Mouse (Mus musculus): Measurements from ENCODE around the gene Prkce.

The Prkce gene

GRCm38 (mm10) chr17:86570491-86570890 is 402.9 kb downstream of the Prkce start:
- DNase-seq (ENCODE audit: low spot score in 2 of 2): no peak

- no peak for DNase-seq (ENCODE audit: low spot score in 2 of 2)
Measured at GRCm38 (mm10) chr17:86571266-86571665, 403.7 kb downstream of the Prkce start.

GRCm38 (mm10) chr17:86572136-86572535 is 404.6 kb downstream of the Prkce start:
- DNase-seq (ENCODE audit: low spot score in 2 of 2): no peak

GRCm38 (mm10) chr17:86572576-86572975 is 405.0 kb downstream of the Prkce start:
- no peak for DNase-seq (ENCODE audit: low spot score in 2 of 2)

DNA sequence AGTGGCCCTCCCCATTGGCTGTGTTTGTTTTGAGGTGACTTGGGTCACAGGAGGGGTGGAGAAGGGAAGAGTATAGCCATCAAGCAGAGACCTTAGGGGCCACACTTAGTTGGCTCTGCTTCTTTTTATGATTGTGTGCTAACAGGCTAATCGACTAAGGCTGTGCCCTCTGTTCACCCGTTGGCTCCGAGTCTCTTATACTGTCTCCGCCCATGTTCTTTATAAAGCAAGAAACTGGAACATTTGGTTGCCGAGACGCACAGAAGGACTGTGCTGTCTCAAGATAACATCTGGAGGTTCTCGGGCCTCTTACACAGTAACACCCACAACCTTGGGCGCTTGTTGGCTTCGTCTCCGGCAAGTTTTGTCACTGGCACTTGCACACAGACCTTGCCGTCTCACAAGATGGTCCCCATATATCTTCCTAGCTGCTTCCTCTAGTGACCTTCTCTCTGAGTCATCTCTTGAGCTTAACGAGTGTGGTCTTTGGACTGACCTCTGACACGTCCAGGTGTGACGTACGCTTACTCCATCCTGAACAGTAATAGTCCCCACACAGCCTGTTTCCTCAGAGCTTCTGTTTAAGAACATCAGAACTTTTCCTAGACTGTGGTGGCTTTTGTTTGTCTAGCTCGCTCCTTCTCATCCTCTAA is 406.1 kb downstream of the Prkce start:
- no peak for DNase-seq (ENCODE audit: low spot score in 2 of 2)

GRCm38 (mm10) chr17:86580724-86581123 is 413.1 kb downstream of the Prkce start:
- no peak for DNase-seq (ENCODE audit: low spot score in 2 of 2)

DNA sequence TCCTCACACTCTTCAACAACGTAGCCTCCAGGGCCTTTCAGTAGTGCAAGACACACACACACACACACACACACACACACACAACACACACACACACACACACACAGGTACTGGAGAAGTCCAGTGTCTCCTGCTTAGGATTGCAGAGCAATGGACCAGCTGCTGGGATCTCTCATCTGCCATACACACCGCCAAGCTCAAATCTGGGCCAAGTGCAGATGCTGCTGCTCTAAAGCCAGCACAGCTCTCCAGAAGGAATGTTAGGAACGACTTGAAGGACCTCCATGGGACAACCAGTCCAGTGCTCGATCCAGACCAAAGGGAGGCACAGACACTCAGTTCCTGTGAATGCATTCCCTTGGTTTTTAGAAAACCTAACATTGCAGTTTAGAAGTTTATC is 414.8 kb downstream of the Prkce start:
- DNase-seq (ENCODE audit: low spot score in 2 of 2): no peak

DNA sequence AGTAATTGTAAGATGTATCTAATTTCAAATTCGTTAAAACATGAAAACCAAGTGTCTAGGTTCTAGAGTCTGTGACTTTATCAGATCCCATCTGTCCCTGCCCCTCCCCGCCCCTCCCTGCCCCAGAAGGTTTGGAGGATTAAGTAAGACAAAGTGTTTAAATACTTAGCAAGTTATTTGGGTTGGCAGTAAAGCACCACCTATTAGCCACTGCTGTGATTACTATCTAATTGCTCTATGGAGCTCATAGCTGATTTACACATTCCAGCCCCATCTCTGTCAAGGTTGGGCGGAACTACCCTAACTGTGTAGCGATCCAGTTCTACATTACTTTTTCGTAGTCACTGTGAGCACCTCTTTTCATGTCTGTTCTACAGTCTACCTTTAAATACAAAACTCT is 418.9 kb downstream of the Prkce start:
- no peak for DNase-seq (ENCODE audit: low spot score in 2 of 2)

GRCm38 (mm10) chr17:86588704-86589449 is 421.3 kb downstream of the Prkce start:
- DNase-seq (ENCODE audit: low spot score in 2 of 2): no peak

GRCm38 (mm10) chr17:86589681-86590080 is 422.1 kb downstream of the Prkce start:
- DNase-seq (ENCODE audit: low spot score in 2 of 2): no peak

DNA sequence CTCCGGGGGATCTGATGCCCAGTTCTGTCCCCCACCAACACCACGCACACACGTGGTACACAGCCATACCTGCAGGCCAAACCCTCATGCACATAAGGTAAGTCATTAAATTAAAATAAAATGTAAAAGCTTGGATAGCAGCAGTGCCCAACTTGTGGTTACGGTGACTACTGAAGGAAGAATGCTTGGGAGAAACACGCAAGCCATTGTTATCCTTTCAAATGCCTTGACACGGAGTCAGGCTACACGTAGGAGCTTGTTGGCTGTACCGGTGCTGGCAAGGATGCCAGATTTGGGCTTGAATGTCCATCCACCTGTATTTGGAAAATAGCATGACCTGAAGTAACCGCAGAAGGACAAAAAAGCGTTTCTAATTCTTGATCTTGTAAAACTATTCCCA is 423.7 kb downstream of the Prkce start:
- DNase-seq (ENCODE audit: low spot score in 2 of 2): no peak

DNA sequence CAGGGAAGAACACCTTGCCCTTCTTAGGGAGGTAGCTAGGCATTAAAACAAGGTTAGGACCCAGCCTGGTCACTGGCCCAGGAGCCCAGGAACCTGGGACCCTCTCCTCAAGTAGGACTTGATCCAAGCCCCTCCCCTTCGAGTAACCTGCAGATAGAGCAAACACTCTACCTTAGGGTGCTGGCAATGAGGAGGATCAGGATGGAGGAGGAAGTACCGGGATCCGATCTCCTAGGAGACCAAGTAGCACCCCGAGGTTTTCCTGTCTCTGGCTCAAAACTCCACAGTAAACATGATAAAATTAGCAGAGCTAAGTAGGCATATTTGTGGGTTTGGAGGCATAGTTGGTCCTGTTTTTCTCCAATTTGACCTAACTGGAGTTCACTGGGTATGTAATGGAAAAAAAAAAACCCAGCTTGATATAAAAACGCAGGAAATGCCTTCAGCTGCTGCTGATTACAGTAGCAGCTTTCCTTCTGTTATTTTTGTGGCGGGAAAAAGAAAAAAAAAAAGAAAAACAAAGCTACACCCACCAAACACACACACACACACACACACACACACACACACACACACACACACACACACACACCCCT is 425.5 kb downstream of the Prkce start:
- DNase-seq (ENCODE audit: low spot score in 2 of 2): no peak

GRCm38 (mm10) chr17:86595526-86595925 is 427.9 kb downstream of the Prkce start:
- no peak for DNase-seq (ENCODE audit: low spot score in 2 of 2)

DNA sequence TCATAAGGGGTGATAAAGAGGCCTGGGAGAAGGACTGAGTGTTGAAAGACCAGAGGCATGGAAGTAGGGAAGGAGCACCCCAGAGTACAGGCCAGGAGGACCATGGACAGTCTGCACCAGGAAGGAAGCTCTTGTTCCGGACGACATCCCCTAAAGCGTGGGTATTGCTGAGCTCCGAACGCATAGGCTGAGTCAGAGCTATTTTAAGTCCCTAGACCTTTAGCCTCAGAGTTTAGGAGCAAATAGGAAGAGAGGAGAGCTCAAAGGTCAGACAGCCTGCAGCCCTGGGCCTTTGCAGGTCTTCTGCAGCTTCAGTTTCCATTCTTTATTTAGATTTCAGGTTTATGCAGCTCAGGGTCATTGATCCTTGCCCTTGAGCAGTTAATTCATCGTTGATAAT is 433.5 kb downstream of the Prkce start:
- no peak for DNase-seq (ENCODE audit: low spot score in 2 of 2)

DNA sequence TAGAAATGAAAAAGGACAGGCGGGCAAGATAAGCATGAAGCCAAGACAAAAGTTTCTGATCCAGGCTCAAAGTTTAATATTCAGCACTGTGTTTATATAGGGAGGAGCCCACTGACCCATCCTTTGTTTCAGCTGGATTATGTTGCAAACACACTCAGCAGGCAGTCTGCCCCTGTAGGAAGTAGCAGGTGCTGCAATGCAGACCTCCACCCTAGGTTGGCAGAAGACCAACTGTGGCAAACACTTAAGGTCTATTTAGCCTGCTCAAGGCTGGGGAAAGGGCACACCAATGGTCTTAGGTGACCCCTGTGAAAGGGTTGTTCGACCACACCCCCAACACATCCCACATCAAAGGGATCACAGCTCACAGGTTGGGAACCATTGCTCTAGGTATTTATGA is 434.3 kb downstream of the Prkce start:
- no peak for DNase-seq (ENCODE audit: low spot score in 2 of 2)

DNA sequence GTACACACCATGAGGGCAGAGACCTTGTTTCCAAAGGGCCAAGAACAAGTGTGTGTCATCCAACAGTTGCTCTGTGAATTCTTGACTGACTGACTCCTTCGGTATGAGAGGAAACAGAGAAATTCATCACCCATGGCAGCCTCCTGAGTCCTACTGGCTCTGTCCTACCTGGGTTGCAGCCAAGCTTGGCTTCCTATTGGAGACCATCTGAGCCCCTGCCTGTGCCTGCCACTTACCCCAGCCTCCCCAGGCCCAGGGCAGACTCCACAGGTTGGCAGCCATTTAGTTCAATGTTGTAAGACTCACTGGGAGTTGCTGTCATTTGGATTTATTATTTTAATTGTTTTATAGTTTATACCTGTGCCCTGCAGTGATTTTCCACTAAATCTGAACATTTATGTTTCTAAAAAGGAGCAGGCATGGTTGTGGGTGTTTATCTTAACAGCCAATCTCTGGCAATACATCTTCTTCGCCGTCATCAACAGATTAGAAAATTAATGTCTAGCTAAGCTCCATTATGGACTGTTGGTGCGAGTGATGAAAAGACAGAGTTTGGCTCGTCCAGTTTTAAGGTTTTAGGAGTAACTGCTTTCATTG is 436.4 kb downstream of the Prkce start:
- no peak for DNase-seq (ENCODE audit: low spot score in 2 of 2)

GRCm38 (mm10) chr17:86607981-86608380 is 440.4 kb downstream of the Prkce start:
- no peak for DNase-seq (ENCODE audit: low spot score in 2 of 2)

- DNase-seq (ENCODE audit: low spot score in 2 of 2): no peak
Measured at GRCm38 (mm10) chr17:86610271-86610969, 442.8 kb downstream of the Prkce start.

DNA sequence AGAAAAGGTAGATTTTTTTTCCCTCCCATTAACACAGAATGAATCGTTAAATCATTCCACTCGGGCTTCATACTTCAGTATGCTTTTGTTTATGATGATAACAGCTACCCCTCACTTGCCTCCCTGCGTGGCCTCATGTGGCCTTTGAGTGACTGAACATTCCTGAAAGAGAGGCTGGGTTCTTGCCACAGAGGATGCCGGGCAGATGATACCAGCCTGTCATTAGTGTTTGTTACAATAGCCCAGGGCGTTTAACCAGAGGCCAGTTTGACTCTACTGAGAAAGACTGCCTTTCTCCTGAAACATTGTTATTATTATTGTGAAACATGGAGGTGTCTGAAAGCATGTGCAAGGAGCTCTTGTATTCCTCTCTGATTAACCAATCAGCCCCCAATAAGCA is 444.2 kb downstream of the Prkce start:
- no peak for DNase-seq (ENCODE audit: low spot score in 2 of 2)

GRCm38 (mm10) chr17:86615592-86616291 is 448.2 kb downstream of the Prkce start:
- no peak for DNase-seq (ENCODE audit: low spot score in 2 of 2)

GRCm38 (mm10) chr17:86617570-86618237 is 450.1 kb downstream of the Prkce start:
- DNase-seq (ENCODE audit: low spot score in 2 of 2): no peak
